Mouse (Mus musculus) heart, embryonic 15.5 days (tissue): ENCODE data around the gene Dync1li2. TPM values are rescaled to one million over a fixed set of nuclear protein-coding genes. Genes with fewer than 3 reads are reported as not detected.

Source experiments
- polyA plus RNA-seq: library from polyadenylated mRNA; unstranded; fragments of >200 nt; fragmentation: Nextera tagmentation; extraction: Ambion mirVana; gene quantifications from 2 replicates; pipeline ENCODE4 v1.2.1, GENCODE M21; 2015

The Dync1li2 gene
- polyA plus RNA-seq, 1 experiment from 2014 or later: 50.4 TPM

Other genes with a start within 250 kb of the Dync1li2 start
- gene Tk2, start 194.5 kb downstream of the Dync1li2 start, polyA plus RNA-seq: 10.5 and 13.4 TPM in 2 replicates
- 23.7 and 26.3 TPM in 2 replicates for gene Cklf, start 192.2 kb downstream of the Dync1li2 start, polyA plus RNA-seq
- gene Cmtm2a, start 149.9 kb downstream of the Dync1li2 start, polyA plus RNA-seq: not detected in 2 replicates
- gene Gm45711, start 133.0 kb downstream of the Dync1li2 start, polyA plus RNA-seq: not detected in 2 replicates
- gene Cmtm1, start 132.9 kb downstream of the Dync1li2 start, polyA plus RNA-seq: not detected in 2 replicates
- not detected in 2 replicates for gene Gm11020, start 121.5 kb downstream of the Dync1li2 start, polyA plus RNA-seq
- gene Cmtm2b, start 120.8 kb downstream of the Dync1li2 start, polyA plus RNA-seq: not detected in 2 replicates
- 82.3 and 90.3 TPM in 2 replicates for gene Cmtm3, start 103.6 kb downstream of the Dync1li2 start, polyA plus RNA-seq
- gene Cmtm4, start 47.2 kb downstream of the Dync1li2 start, polyA plus RNA-seq: 1.3 and 1.5 TPM in 2 replicates
- 0.09 and 0.32 TPM in 2 replicates for gene Terb1, start 66.9 kb upstream of the Dync1li2 start, polyA plus RNA-seq
- gene Nae1, start 91.6 kb upstream of the Dync1li2 start, polyA plus RNA-seq: 63.4 and 64.4 TPM in 2 replicates
- 2.4 and 2.8 TPM in 2 replicates for gene Car7, start 91.6 kb upstream of the Dync1li2 start, polyA plus RNA-seq
- gene Pdp2, start 148.4 kb upstream of the Dync1li2 start, polyA plus RNA-seq: 5.8 and 7.3 TPM in 2 replicates
- 17.7 and 20.2 TPM in 2 replicates for gene Cdh16, start 181.3 kb upstream of the Dync1li2 start, polyA plus RNA-seq
- gene Rrad, start 188.3 kb upstream of the Dync1li2 start, polyA plus RNA-seq: 272 and 277 TPM in 2 replicates
- gene Ciao2b, start 198.9 kb upstream of the Dync1li2 start, polyA plus RNA-seq: 158 and 190 TPM in 2 replicates